8 mouse cellular contexts compared by ENCODE assay signal in genomic region chr12:108178331-108179245, GRCm38 (mm10). TPM values are rescaled to one million over a fixed set of nuclear protein-coding genes. Genes with fewer than 3 reads are reported as not detected.
DNase-seq lines count a peak whose midpoint lies in the region; ATAC-seq and TF ChIP-seq lines count a peak whose summit lies in the region.

No protein-coding gene starts in this region.

- 0 out of 2 replicates have a peak, but pooled peaks cover 3% of the 10 kb centered on the region for H3K4me1 ChIP-seq in midbrain, postnatal 0 days (ENCODE audit: insufficient read depth, low read length)
- H3K4me1 ChIP-seq in stomach, embryonic 15.5 days = peaks cover 18% of the 10 kb centered on the region

- TF ChIP-seq CTCF in midbrain, postnatal 0 days (IDR thresholded peaks at IDR 0.05) = no peak

- peak overlapping the region; percentile 86 for H3K27ac ChIP-seq in midbrain, postnatal 0 days (ENCODE audit: low read depth, low read length)
- peak overlapping the region; percentile 94 for H3K27ac ChIP-seq in stomach, embryonic 15.5 days

- peak overlapping the region; percentile 91 for H3K9ac ChIP-seq in midbrain, postnatal 0 days (replicated peaks; ENCODE audit: low read length, poor library complexity, severe bottlenecking)
- H3K9ac ChIP-seq in stomach, embryonic 15.5 days = peak overlapping the region; percentile 73

- peak; percentile 46 for DNase-seq in 416B (ENCODE audit: low read depth)
- peak; percentile 71 for DNase-seq in adrenal gland, adult 2 months
- peak; percentile 13 for DNase-seq in embryo, embryonic 11.5 days (ENCODE audit: low read depth, low spot score)
- DNase-seq in heart, adult 18-20 months = peak; percentile 51 to 63
- peak; percentile 37 to 38 for DNase-seq in kidney, adult 8-10 months
- peak; percentile 80 for DNase-seq in liver
- peak; percentile 59 for DNase-seq in midbrain, postnatal 0 days (ENCODE audit: low spot score)

- no peaks in the 10 kb centered on the region for H3K27me3 ChIP-seq in midbrain, postnatal 0 days (ENCODE audit: insufficient read depth, low read length)
- H3K27me3 ChIP-seq in stomach, embryonic 15.5 days (replicated peaks) = no peaks in the 10 kb centered on the region

- no peaks in the 10 kb centered on the region for H3K9me3 ChIP-seq in midbrain, postnatal 0 days (ENCODE audit: low read length)
- no peaks in the 10 kb centered on the region for H3K9me3 ChIP-seq in stomach, embryonic 15.5 days

- under 1% methylated on average over 69 of the region's 103 CpGs for WGBS in midbrain, postnatal 0 days
- under 1% methylated on average over 93 of the region's 103 CpGs for WGBS in stomach, embryonic 15.5 days

- 0 out of 2 replicates have a peak, but pooled peaks cover 9% of the 10 kb centered on the region for H3K36me3 ChIP-seq in midbrain, postnatal 0 days (ENCODE audit: insufficient read depth, low read length)
- H3K36me3 ChIP-seq in stomach, embryonic 15.5 days = 0 out of 2 replicates have a peak, but pooled peaks cover 5% of the 10 kb centered on the region

- peak overlapping the region; percentile 83 for H3K4me2 ChIP-seq in midbrain, postnatal 0 days (ENCODE audit: low read depth, low read length, poor library complexity, severe bottlenecking)
- peak overlapping the region; percentile 75 for H3K4me2 ChIP-seq in stomach, embryonic 15.5 days

- peak; percentile 12 for ATAC-seq in midbrain, postnatal 0 days (ENCODE audit: low FRiP score)
- ATAC-seq in stomach, embryonic 15.5 days (ENCODE audit: insufficient read depth, low FRiP score, low read depth) = peak; percentile 45

- peak overlapping the region; percentile 99 for H3K4me3 ChIP-seq in midbrain, postnatal 0 days (ENCODE audit: low read depth, low read length)
- H3K4me3 ChIP-seq in stomach, embryonic 15.5 days (replicated peaks) = peak overlapping the region; percentile 95

RNA-seq across cellular contexts. Expression of gene Setd3, which starts 0.5 kb away (rescaled TPM):
- total RNA-seq in adrenal gland, adult 2 months (2021) = 100 to 1,000 TPM; 109 to 117 TPM
- 9.2 and 11.0 TPM in 2 replicates for polyA plus RNA-seq in adrenal gland, adult 2 months (2012; rRNA removed)
- total RNA-seq in heart, adult 18-20 months (2021) = 10 to 100 TPM; 89.9 to 97.2 TPM
- total RNA-seq in midbrain, postnatal 0 days (2014; rRNA removed) = 74.6 and 95.5 TPM in 2 replicates
- polyA plus RNA-seq in midbrain, postnatal 0 days (2015; fragmentation: Nextera tagmentation; extraction: Ambion mirVana) = 88.1 and 91.2 TPM in 2 replicates
- 87.1 and 94.2 TPM in 2 replicates for polyA plus RNA-seq in stomach, embryonic 15.5 days (2015; fragmentation: Nextera tagmentation; extraction: Ambion mirVana)

RNA-seq across cellular contexts. Expression of gene Ccnk, which starts 0.8 kb away (rescaled TPM):
- total RNA-seq in adrenal gland, adult 2 months (2021) = 10 to 100 TPM; 23.7 to 37.6 TPM
- 8.1 and 8.7 TPM in 2 replicates for polyA plus RNA-seq in adrenal gland, adult 2 months (2012; rRNA removed)
- total RNA-seq in heart, adult 18-20 months (2021) = 10 to 100 TPM; 25.6 to 30.2 TPM
- 12.1 and 27.6 TPM in 2 replicates for total RNA-seq in midbrain, postnatal 0 days (2014; rRNA removed)
- polyA plus RNA-seq in midbrain, postnatal 0 days (2015; fragmentation: Nextera tagmentation; extraction: Ambion mirVana) = 2.1 and 2.2 TPM in 2 replicates
- polyA plus RNA-seq in stomach, embryonic 15.5 days (2015; fragmentation: Nextera tagmentation; extraction: Ambion mirVana) = 3.2 TPM in 2 replicates

Comparison
In these comparisons a context has a peak if more than half of its experiments do, and no peak if none do; other contexts are left out.
1. Peak in every context shown above with its lines: DNase-seq, ATAC-seq, H3K4me3 ChIP-seq and H3K27ac ChIP-seq.
2. DNase-seq: peak in every context shown above with its lines; median percentile 80 in liver; 71 in adrenal gland, adult 2 months; 59 in midbrain, postnatal 0 days; 57 in heart, adult 18-20 months; 46 in 416B; 38 in kidney, adult 8-10 months; 13 in embryo, embryonic 11.5 days.